Comparison of ENCODE assay signal across 9 mouse cellular contexts in genomic region chr11:68900519-68901350, GRCm38 (mm10). TPM values are rescaled to one million over a fixed set of nuclear protein-coding genes. Genes with fewer than 3 reads are reported as not detected.
DNase-seq lines count a peak whose midpoint lies in the region; ATAC-seq and TF ChIP-seq lines count a peak whose summit lies in the region.
"Had no signal": no experiment of that assay in that cellular context is flagged by ENCODE, and none has a peak within 500 bp of the region (broad histone marks: within the 10 kb centered on the region; RNA-seq: fewer than 3 reads in every experiment).

No protein-coding gene starts in this region.

- ATAC-seq in heart, embryonic 12.5 days (ENCODE audit: insufficient number of reproducible peaks, low FRiP score), result peak; percentile 22
- peak; percentile 4; the same call in 1 of the 2 replicates for ATAC-seq in heart, embryonic 15.5 days (replicated peaks; ENCODE audit: insufficient number of reproducible peaks, insufficient read depth, low FRiP score, low read depth)
- no peak for ATAC-seq in liver, postnatal 0 days

- TF ChIP-seq EP300 in liver, postnatal 0 days (IDR thresholded peaks at IDR 0.05; ENCODE audit: low read depth), result no peak

- in situ Hi-C loops in ES-E14 (cut with MboI; ENCODE audit: low sequenced_read_pairs in 2 of 2, unreplicated experiment in 2 of 2), result no loop called here

- H3K9me3 ChIP-seq in heart, embryonic 12.5 days (replicated peaks), result no peaks in the 10 kb centered on the region
- H3K9me3 ChIP-seq in ES-E14 (ENCODE audit: control insufficient read depth, insufficient read depth, low read depth, low read length), result no peaks in the 10 kb centered on the region
- H3K9me3 ChIP-seq in heart, embryonic 15.5 days (replicated peaks), result no peaks in the 10 kb centered on the region
- H3K9me3 ChIP-seq in liver, postnatal 0 days (ENCODE audit: low read length), result no peaks in the 10 kb centered on the region

- DNase-seq in heart, adult 8-10 months (ENCODE audit: low spot score), result no peak
- DNase-seq in ES-E14 (ENCODE audit: low read depth, low spot score), result no peak
- no peak for DNase-seq in liver, postnatal 0 days
- DNase-seq in ovary, postnatal 14 days (ENCODE audit: low spot score), result no peak
- DNase-seq in cerebellum, adult 11 months, result no peak
- no peak for DNase-seq in natural killer cell, adult 2 months (ENCODE audit: low spot score in 2 of 2)

- peaks cover 33% of the 10 kb centered on the region for H3K36me3 ChIP-seq in heart, embryonic 12.5 days
- H3K36me3 ChIP-seq in ES-E14 (ENCODE audit: control insufficient read depth, insufficient read depth, low read length, poor library complexity, severe bottlenecking), result peaks cover 32% of the 10 kb centered on the region
- peaks cover 32% of the 10 kb centered on the region for H3K36me3 ChIP-seq in heart, embryonic 15.5 days
- H3K36me3 ChIP-seq in liver, postnatal 0 days (replicated peaks; ENCODE audit: insufficient read depth, low read length), result peaks cover 32% of the 10 kb centered on the region

- H3K27me3 ChIP-seq in heart, embryonic 12.5 days (replicated peaks), result no peaks in the 10 kb centered on the region
- H3K27me3 ChIP-seq in heart, embryonic 15.5 days, result peaks cover 3% of the 10 kb centered on the region; the same call in 1 of the 2 replicates
- H3K27me3 ChIP-seq in liver, postnatal 0 days (ENCODE audit: insufficient read depth, low read length), result no peaks in the 10 kb centered on the region

- TF ChIP-seq CTCF in liver, postnatal 0 days (IDR thresholded peaks at IDR 0.05; ENCODE audit: low read depth), result no peak

- peak overlapping the region; percentile 78 for H3K4me3 ChIP-seq in heart, embryonic 12.5 days
- H3K4me3 ChIP-seq in ES-E14 (ENCODE audit: insufficient read depth in 1 of 2, low read depth in 1 of 2, low read length in 2 of 2, poor library complexity in 1 of 2, severe bottlenecking in 1 of 2), result peak overlapping the region; percentile 30 to 40
- peak overlapping the region; percentile 97 for H3K4me3 ChIP-seq in heart, embryonic 15.5 days
- H3K4me3 ChIP-seq in liver, postnatal 0 days (ENCODE audit: low read depth, low read length), result peak overlapping the region; percentile 85

- H3K27ac ChIP-seq in heart, embryonic 12.5 days (ENCODE audit: poor library complexity, severe bottlenecking), result no peak overlapping the region
- 0 out of 2 replicates have a peak overlapping the region, but pooled peaks have one; percentile 0 for H3K27ac ChIP-seq in ES-E14 (ENCODE audit: insufficient read depth, low read depth, low read length, poor library complexity, severe bottlenecking)
- no peak overlapping the region for H3K27ac ChIP-seq in heart, embryonic 15.5 days
- no peak overlapping the region for H3K27ac ChIP-seq in liver, postnatal 0 days (ENCODE audit: low read depth)

- peaks cover 15% of the 10 kb centered on the region for H3K4me1 ChIP-seq in heart, embryonic 12.5 days (replicated peaks)
- H3K4me1 ChIP-seq in ES-E14 (ENCODE audit: control insufficient read depth in 2 of 2, insufficient read depth in 2 of 2, low read length in 2 of 2, poor library complexity in 1 of 2), result no peaks in the 10 kb centered on the region
- H3K4me1 ChIP-seq in heart, embryonic 15.5 days (replicated peaks), result peaks cover 12% of the 10 kb centered on the region
- peaks cover 27% of the 10 kb centered on the region for H3K4me1 ChIP-seq in liver, postnatal 0 days (ENCODE audit: insufficient read depth)

- peak overlapping the region; percentile 58 for H3K9ac ChIP-seq in heart, embryonic 12.5 days
- H3K9ac ChIP-seq in ES-E14 (ENCODE audit: insufficient read depth, low read depth, low read length, poor library complexity, severe bottlenecking), result peak overlapping the region; percentile 41
- H3K9ac ChIP-seq in heart, embryonic 15.5 days, result peak overlapping the region; percentile 49
- peak overlapping the region; percentile 59 for H3K9ac ChIP-seq in liver, postnatal 0 days (replicated peaks)

- peak overlapping the region; percentile 77 for H3K4me2 ChIP-seq in heart, embryonic 12.5 days
- H3K4me2 ChIP-seq in heart, embryonic 15.5 days, result peak overlapping the region; percentile 83
- peak overlapping the region; percentile 78 for H3K4me2 ChIP-seq in liver, postnatal 0 days (ENCODE audit: low read depth, low read length)

- WGBS in heart, embryonic 12.5 days, result 25% methylated on average over 31 of the region's 31 CpGs
- WGBS in heart, embryonic 15.5 days, result 26% methylated on average over 31 of the region's 31 CpGs
- 31% methylated on average over 31 of the region's 31 CpGs for WGBS in liver, postnatal 0 days (ENCODE audit: insufficient replicate concordance)

TF ChIP-seq in ES-E14, 5 proteins besides CTCF, POLR2A, EP300 and RAD21:
- TF ChIP-seq HCFC1 (IDR thresholded peaks at IDR 0.05; ENCODE audit: borderline replicate concordance, insufficient read depth, low read length) (no peak), ZC3H11A (IDR thresholded peaks at IDR 0.05; ENCODE audit: borderline replicate concordance, low read depth, low read length) (no peak), ZNF384 (IDR thresholded peaks at IDR 0.05; ENCODE audit: low read depth, low read length) (no peak), CHD2 (IDR thresholded peaks at IDR 0.05; ENCODE audit: low read depth, low read length) (no peak), MAFK (IDR thresholded peaks at IDR 0.05; ENCODE audit: insufficient read depth, low read depth, low read length) (no peak)

RNA-seq across cellular contexts. Expression of gene Rpl26, which starts 0.6 kb away (rescaled TPM):
- 640 and 666 TPM in 2 replicates for polyA plus RNA-seq in heart, embryonic 12.5 days (2016; fragmentation: Nextera tagmentation; extraction: Ambion mirVana)
- total RNA-seq in heart, adult 8-10 months (2022), result 100 to 1,000 TPM; 676 to 808 (median 721) TPM
- 2,753 and 2,889 TPM in 2 replicates for total RNA-seq in ES-E14 (2012; rRNA removed)
- 507 and 557 TPM in 2 replicates for polyA plus RNA-seq in heart, embryonic 15.5 days (2015; fragmentation: Nextera tagmentation; extraction: Ambion mirVana)
- polyA plus RNA-seq in liver, postnatal 0 days (2015; fragmentation: Nextera tagmentation; extraction: Ambion mirVana), result 531 and 540 TPM in 2 replicates

RNA-seq across cellular contexts. Expression of gene Rnf222, which starts 12.4 kb away (rescaled TPM):
- 0.17 TPM in 1 of 2 replicates, not detected in the other for polyA plus RNA-seq in heart, embryonic 12.5 days (2016; fragmentation: Nextera tagmentation; extraction: Ambion mirVana)
- under 1 TPM in 3 of 4 experiments, not detected in 1; 0.11 to 0.28 (median 0.17) TPM for total RNA-seq in heart, adult 8-10 months (2022)
- total RNA-seq in ES-E14 (2012; rRNA removed), result 0.09 TPM in 1 of 2 replicates, not detected in the other
- 0.05 and 0.19 TPM in 2 replicates for polyA plus RNA-seq in heart, embryonic 15.5 days (2015; fragmentation: Nextera tagmentation; extraction: Ambion mirVana)
- polyA plus RNA-seq in liver, postnatal 0 days (2015; fragmentation: Nextera tagmentation; extraction: Ambion mirVana), result 0.02 and 0.07 TPM in 2 replicates

RNA-seq across cellular contexts. Expression of gene Odf4, which starts 26.1 kb away (rescaled TPM):
- polyA plus RNA-seq in heart, embryonic 12.5 days (2016; fragmentation: Nextera tagmentation; extraction: Ambion mirVana), result not detected in 2 replicates
- under 1 TPM in 1 of 4 experiments, not detected in 3; 0.44 TPM for total RNA-seq in heart, adult 8-10 months (2022)
- total RNA-seq in ES-E14 (2012; rRNA removed), result not detected in 2 replicates
- not detected in 2 replicates for polyA plus RNA-seq in heart, embryonic 15.5 days (2015; fragmentation: Nextera tagmentation; extraction: Ambion mirVana)
- polyA plus RNA-seq in liver, postnatal 0 days (2015; fragmentation: Nextera tagmentation; extraction: Ambion mirVana), result not detected in 2 replicates
- total RNA-seq: heart, postnatal 10 days had no signal

RNA-seq across cellular contexts. Expression of gene Ndel1, which starts 29.1 kb away (rescaled TPM):
- polyA plus RNA-seq in heart, embryonic 12.5 days (2016; fragmentation: Nextera tagmentation; extraction: Ambion mirVana), result 62.7 and 67.0 TPM in 2 replicates
- 10 to 100 TPM; 53.9 to 67.7 (median 65.2) TPM for total RNA-seq in heart, adult 8-10 months (2022)
- 24.9 and 40.1 TPM in 2 replicates for total RNA-seq in ES-E14 (2012; rRNA removed)
- polyA plus RNA-seq in heart, embryonic 15.5 days (2015; fragmentation: Nextera tagmentation; extraction: Ambion mirVana), result 65.5 and 69.3 TPM in 2 replicates
- polyA plus RNA-seq in liver, postnatal 0 days (2015; fragmentation: Nextera tagmentation; extraction: Ambion mirVana), result 32.8 and 33.8 TPM in 2 replicates

RNA-seq across cellular contexts. Expression of gene Arhgef15, which starts 56.5 kb away (rescaled TPM):
- 13.3 TPM in 2 replicates for polyA plus RNA-seq in heart, embryonic 12.5 days (2016; fragmentation: Nextera tagmentation; extraction: Ambion mirVana)
- 10 to 100 TPM; 26.6 to 30.9 (median 30.1) TPM for total RNA-seq in heart, adult 8-10 months (2022)
- total RNA-seq in ES-E14 (2012; rRNA removed), result 2.5 and 3.1 TPM in 2 replicates
- polyA plus RNA-seq in heart, embryonic 15.5 days (2015; fragmentation: Nextera tagmentation; extraction: Ambion mirVana), result 10.8 and 12.7 TPM in 2 replicates
- polyA plus RNA-seq in liver, postnatal 0 days (2015; fragmentation: Nextera tagmentation; extraction: Ambion mirVana), result 1.8 TPM in 2 replicates

Comparison
In these comparisons a context has a peak if more than half of its experiments do, and no peak if none do; other contexts are left out.
1. H3K4me3 ChIP-seq: peak in every context shown above with its lines; median percentile 97 in heart, embryonic 15.5 days; 85 in liver, postnatal 0 days; 78 in heart, embryonic 12.5 days; 35 in ES-E14.